Mouse (Mus musculus): ENCODE data around the gene Abcb8.

Abcb8 gene

GRCm38 (mm10) chr5:24424861-24425411 lies 31.5 kb downstream of the Abcb8 start:
- in situ Hi-C loops (cut with MboI; ENCODE audit: low sequenced_read_pairs): no loop called here

- in situ Hi-C loops (cut with MboI; ENCODE audit: low sequenced_read_pairs): no loop called here
Measured at GRCm38 (mm10) chr5:24425421-24426036, 32.1 kb downstream of the Abcb8 start.

DNA sequence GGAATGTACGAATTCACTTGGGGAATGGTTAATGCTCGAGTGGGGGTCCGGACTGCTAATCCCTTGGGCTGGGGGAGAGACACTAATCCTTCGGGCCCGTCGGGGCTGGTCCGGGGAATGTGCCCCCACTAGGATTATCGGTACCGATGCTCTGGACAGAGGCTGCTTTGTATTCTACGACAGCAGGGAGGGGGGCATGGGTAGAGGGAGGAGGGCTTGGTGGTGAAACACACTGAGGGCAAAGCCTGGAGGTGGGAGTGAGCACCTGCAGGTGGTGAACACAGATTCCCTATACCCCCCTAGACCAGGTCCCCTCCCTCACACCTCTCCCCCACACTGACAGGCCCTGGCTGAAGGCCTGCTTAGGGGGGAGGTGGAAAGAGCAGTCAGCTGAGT lies 32.6 kb downstream of the Abcb8 start:
- in situ Hi-C loops (cut with MboI; ENCODE audit: low sequenced_read_pairs): no loop called here

GRCm38 (mm10) chr5:24426556-24427284 lies 33.3 kb downstream of the Abcb8 start:
- in situ Hi-C loops (cut with MboI; ENCODE audit: low sequenced_read_pairs): no loop called here

DNA sequence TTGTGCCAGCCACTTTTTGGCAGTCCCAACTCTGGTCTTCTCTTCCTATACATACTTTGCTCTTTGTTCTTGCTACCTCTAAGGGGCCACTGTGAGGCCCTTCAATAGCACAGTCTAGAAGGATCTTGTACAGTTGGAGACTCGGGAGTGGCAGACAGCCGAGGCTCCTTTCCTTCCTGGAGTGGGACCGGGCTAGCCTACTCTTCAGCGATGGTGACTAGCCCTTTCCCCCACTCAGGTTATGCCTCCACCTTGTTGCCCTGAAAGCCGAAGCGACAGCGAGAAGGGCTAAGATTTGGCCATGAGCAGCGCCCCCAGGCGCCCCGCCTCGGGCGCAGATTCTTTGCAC lies 33.8 kb downstream of the Abcb8 start:
- in situ Hi-C loops (cut with MboI; ENCODE audit: low sequenced_read_pairs): no loop called here

GRCm38 (mm10) chr5:24427981-24428402 lies 34.5 kb downstream of the Abcb8 start:
- in situ Hi-C loops (cut with MboI; ENCODE audit: low sequenced_read_pairs): no loop called here

DNA sequence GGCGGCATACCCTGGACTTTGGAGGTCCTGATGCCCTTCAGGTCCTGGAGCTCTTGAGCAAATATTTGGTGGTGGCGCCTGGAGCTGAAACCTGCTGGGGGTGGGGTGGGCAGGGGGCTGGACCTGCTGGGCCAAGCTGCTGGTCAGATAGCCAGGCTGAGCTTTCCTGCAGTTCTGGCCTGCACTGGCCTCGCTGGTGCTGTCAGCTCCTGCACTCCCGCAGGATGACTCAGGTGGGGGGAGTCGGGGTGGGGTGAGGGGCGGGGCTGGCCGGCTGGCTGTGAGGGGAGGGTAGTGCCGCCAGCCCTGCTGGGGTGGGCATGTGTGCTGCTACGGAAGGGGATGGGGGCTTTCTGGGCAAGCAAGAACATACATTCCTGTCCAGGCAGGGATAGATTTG lies 35.1 kb downstream of the Abcb8 start:
- in situ Hi-C loops (cut with MboI; ENCODE audit: low sequenced_read_pairs): no loop called here

DNA sequence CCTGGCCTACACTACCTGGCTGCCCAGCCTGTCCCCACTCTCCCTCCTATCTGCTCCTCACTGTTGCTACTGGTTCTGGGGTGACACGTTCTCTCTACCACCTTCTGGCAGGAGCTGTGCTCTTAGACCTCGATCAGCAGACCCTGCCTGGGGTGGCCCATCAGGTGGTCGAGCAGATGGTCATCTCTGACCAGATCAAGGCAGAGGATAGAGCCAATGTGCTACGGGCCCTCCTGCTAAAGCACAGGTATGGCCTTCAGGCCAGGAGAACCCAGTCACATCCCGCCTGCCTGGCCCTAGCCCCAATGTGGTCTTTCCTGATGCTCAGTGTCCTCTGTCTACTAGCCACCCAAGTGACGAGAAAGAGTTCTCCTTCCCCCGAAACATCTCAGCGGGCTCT lies 40.5 kb downstream of the Abcb8 start:
- in situ Hi-C loops (cut with MboI; ENCODE audit: low sequenced_read_pairs): no loop called here

DNA sequence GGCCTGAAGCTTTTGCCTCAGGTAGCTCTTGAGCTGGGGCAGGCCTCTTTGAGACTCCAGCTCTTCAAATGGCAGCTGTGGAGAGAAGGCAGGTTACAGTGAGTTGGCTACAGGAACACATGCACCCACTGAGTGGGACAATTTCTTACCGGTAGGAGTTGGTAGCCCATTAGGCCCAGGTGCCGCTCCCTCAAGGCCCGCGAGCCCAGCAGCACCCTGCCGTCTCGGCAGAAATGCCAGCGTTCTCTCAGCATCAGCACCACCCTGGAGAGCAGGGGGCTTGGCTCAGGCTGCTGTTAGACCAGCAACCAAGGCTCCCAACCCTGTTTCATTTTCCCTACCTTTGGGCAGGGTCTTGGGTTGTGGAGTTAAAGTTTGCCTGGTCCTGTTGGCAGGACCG lies 47.7 kb downstream of the Abcb8 start:
- in situ Hi-C loops (cut with MboI; ENCODE audit: low sequenced_read_pairs): no loop called here

DNA sequence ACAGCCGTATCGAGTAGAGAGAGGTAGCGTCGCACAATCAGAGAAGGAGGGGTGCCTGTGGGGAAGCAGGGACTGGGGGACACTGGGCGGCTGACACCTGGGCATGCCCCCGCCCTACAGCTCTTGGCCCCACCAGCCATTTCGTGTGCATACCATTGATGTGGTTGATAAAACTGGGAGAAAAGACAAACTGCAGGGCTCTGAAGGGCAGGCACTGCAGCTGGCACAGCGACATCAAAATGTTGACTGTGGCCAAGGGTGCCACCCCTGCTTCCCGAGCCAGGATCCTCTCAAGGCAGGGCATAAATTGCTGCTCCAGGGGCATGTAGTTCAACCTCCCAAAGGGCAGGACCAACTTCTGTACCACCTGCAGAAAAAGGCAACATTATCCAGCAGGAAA lies 48.6 kb downstream of the Abcb8 start:
- in situ Hi-C loops (cut with MboI; ENCODE audit: low sequenced_read_pairs): no loop called here

GRCm38 (mm10) chr5:24443204-24443603 lies 49.7 kb downstream of the Abcb8 start:
- in situ Hi-C loops (cut with MboI; ENCODE audit: low sequenced_read_pairs): no loop called here

DNA sequence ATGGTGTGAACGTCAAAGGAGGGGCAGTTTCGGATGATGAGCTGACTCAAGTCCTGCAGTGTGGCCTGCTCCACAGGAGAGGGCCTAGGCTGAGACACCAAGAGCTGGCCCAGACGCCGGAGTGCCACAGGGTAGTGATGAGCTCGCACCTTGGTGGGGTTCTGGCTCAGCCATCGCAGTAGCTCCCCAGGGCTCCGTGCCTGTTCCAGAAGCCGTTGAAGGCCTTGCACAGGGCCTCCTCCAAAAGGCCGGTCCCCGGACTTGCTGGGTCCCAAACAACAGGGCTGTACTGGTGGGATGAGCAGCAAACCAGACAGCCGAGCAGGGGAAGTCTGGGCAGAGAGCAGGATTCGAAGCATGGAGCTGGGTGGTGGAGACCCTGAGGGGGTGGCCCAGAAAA lies 50.5 kb downstream of the Abcb8 start:
- in situ Hi-C loops (cut with MboI; ENCODE audit: low sequenced_read_pairs): no loop called here

- in situ Hi-C loops (cut with MboI; ENCODE audit: low sequenced_read_pairs): no loop called here
Measured at GRCm38 (mm10) chr5:24444746-24445427, 51.4 kb downstream of the Abcb8 start, which contains the start of gene Fastk. Fastk (minus strand) TSS chr5:24445287.

DNA sequence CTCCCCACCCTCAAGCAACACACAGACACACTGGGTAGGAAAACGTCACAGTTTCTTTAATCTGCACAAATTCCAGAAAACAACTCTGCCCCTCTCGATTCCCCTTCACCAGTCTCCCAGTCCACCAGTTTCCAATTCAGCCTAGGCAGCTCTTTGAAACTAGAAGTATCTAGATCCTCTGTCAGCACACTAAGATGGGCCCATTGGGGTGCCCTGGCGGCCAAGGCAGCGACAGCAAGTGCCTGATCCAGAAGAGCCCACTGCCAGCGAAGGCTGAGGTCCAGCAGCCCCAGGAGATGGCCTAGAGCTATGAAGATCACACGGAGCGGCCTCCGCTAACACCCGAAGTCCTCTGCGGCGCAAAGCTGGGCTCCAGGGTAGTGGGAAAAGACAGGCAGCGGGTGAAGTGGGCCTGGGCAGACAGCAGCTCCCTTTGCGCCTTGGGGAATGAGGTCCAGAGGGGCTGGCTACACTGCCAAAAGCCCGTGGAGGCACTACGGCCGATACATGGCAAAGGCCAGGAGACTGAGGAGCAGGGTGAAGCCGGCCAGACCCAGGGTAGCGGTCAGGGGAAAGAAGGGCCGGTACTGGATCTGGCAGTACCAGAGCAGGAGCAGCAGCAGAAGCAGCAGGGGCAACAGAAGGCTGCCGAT lies 52.1 kb downstream of the Abcb8 start:
- in situ Hi-C loops (cut with MboI; ENCODE audit: low sequenced_read_pairs): no loop called here

GRCm38 (mm10) chr5:24446630-24447029 lies 53.2 kb downstream of the Abcb8 start:
- in situ Hi-C loops (cut with MboI; ENCODE audit: low sequenced_read_pairs): no loop called here

GRCm38 (mm10) chr5:24447624-24448298 lies 54.3 kb downstream of the Abcb8 start, which contains the start of gene Tmub1:
Tmub1 (minus strand) TSS chr5:24447854.
- in situ Hi-C loops (cut with MboI; ENCODE audit: low sequenced_read_pairs): no loop called here

- in situ Hi-C loops (cut with MboI; ENCODE audit: low sequenced_read_pairs): no loop called here
Measured at GRCm38 (mm10) chr5:24451264-24452029, 58.0 kb downstream of the Abcb8 start.

DNA sequence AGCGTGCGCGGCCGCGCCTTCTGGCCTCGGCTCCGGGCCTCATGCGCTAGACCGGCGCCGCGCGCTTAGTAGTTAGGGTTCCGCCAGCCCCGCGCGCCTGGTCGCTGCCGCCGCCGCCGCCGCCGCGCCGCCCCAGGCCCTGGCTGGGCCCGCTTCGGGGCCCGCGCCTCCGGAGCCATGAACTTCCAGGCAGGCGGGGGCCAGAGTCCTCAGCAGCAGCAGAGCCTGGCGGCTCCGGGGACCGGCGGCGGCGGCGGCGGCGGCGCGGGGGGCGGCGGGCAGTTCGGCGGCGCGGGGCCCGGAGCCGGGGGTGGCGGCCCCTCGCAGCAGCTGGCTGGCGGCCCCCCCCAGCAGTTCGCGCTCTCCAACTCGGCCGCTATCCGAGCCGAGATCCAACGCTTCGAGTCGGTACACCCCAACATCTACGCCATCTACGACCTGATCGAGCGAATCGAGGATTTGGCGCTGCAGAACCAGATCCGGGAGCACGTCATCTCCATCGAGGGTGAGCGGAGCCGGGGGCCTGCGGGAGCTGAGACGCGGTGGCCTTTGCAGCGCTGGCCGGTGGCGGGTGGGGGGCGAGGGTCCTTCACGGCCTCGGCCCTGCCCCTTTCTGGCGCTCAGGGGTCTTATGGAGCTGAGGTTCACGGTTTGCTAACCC lies 58.7 kb downstream of the Abcb8 start, which contains the start of gene Agap3:
Gene Agap3 (plus strand): TSS at position 148 of the 661 bp plus-strand sequence.
- in situ Hi-C loops (cut with MboI; ENCODE audit: low sequenced_read_pairs): no loop called here

- in situ Hi-C loops (cut with MboI; ENCODE audit: low sequenced_read_pairs): no loop called here
Measured at GRCm38 (mm10) chr5:24452691-24453233, 59.3 kb downstream of the Abcb8 start.

Measured in CH12F3 (cell line).